Mouse (Mus musculus) forebrain, embryonic 16.5 days (tissue): ENCODE measurements around the gene A3galt2. TPM values are rescaled to one million over a fixed set of nuclear protein-coding genes. Genes with fewer than 3 reads are reported as not detected.

Source experiments
- ATAC-seq: fragments of 200-750 bp; cut with Nextera tagmentation; 2 replicates; pipeline ENCODE4 v1.8.0; 2017; ENCODE audit warnings: mild to moderate bottlenecking, moderate library complexity
- H3K27ac ChIP-seq: fragments of 300-500 bp; sonication (generic); 2 replicates; pipeline ENCODE4 v1.5.1; 2014; ENCODE audit warnings: low read length, control low read depth
- H3K27me3 ChIP-seq: fragments of 300-500 bp; sonication (generic); replicated peaks from 2 replicates; pipeline ENCODE4 v1.6.1; 2014; ENCODE audit warnings: low read length; ENCODE audit not compliant: control insufficient read depth, insufficient read depth
- H3K36me3 ChIP-seq: fragments of 300-500 bp; sonication (generic); 2 replicates; pipeline ENCODE4 v1.6.1; 2014; ENCODE audit not compliant: control insufficient read depth, insufficient read depth
- H3K4me1 ChIP-seq: fragments of 300-500 bp; sonication (generic); replicated peaks from 2 replicates; pipeline ENCODE4 v1.6.1; 2014; ENCODE audit warnings: low read length; ENCODE audit not compliant: control insufficient read depth, insufficient read depth
- H3K4me2 ChIP-seq: fragments of 300-500 bp; sonication (generic); 2 replicates; pipeline ENCODE4 v1.6.1; 2014; ENCODE audit warnings: mild to moderate bottlenecking, low read length, control low read depth
- H3K4me3 ChIP-seq: fragments of 300-500 bp; sonication (generic); replicated peaks from 2 replicates; pipeline ENCODE4 v1.5.1; 2014; ENCODE audit warnings: mild to moderate bottlenecking, low read length, control low read depth
- H3K9ac ChIP-seq: fragments of 300-500 bp; sonication (generic); replicated peaks from 2 replicates; pipeline ENCODE4 v1.6.1; 2014; ENCODE audit warnings: low read depth, low read length, control low read depth
- H3K9me3 ChIP-seq: fragments of 300-500 bp; sonication (generic); 2 replicates; pipeline ENCODE4 v1.6.1; 2016; ENCODE audit warnings: low read length; ENCODE audit not compliant: control insufficient read depth
- WGBS: fragments of 180-500 bp; shearing (Covaris S2); extraction: QIAGEN DNeasy Blood & Tissue Kit; methylation state at CpG from one replicate; pipeline ENCODE4 v1.1.7; 2014; 5-methylcytosine and 5-hydroxymethylcytosine counted together
- polyA plus RNA-seq: library from polyadenylated mRNA; unstranded; fragments of >200 nt; fragmentation: Nextera tagmentation; extraction: Ambion mirVana; gene quantifications from 2 replicates; pipeline ENCODE4 v1.2.1, GENCODE M21; 2015

Gene A3galt2
- polyA plus RNA-seq = 0.43 and 0.63 TPM in 2 replicates

DNA sequence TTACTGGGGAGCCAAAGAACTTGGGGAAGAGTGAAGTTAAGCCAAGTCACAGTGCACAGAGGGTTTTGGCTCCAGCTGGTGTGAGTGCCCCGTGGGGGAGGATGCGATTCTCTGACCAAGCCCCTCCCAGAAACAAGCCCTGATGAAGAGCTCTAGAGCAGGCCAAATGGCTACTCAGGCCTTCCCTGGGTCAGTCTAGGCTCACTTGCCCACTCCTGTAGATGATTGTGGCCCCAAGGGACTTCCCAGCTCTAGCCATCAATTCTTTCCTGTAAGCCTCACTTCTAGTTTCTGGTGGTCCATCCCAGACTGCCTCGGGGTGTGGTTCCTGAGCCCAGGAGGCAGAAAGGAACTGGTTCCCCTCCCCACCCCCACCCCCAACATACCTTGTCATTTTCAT lies at the start of gene A3galt2:
Gene A3galt2, plus strand, starts transcription at position 301 of the 400 bp plus-strand sequence.
- Histone ChIP-seq H3K9ac (no peak within 1 kb of the TSS), H3K4me1 (no peaks in the 10 kb centered on the region), H3K9me3 (no peaks in the 10 kb centered on the region), H3K27ac (peak within 1 kb of the TSS; percentile 38), H3K4me2 (no peak within 1 kb of the TSS), H3K27me3 (no peaks in the 10 kb centered on the region), H3K4me3 (no peak within 1 kb of the TSS), H3K36me3 (peaks cover 25% of the 10 kb centered on the region)
- ATAC-seq = no peak
- 85% methylated on average over 3 of the region's 3 CpGs for WGBS

DNA sequence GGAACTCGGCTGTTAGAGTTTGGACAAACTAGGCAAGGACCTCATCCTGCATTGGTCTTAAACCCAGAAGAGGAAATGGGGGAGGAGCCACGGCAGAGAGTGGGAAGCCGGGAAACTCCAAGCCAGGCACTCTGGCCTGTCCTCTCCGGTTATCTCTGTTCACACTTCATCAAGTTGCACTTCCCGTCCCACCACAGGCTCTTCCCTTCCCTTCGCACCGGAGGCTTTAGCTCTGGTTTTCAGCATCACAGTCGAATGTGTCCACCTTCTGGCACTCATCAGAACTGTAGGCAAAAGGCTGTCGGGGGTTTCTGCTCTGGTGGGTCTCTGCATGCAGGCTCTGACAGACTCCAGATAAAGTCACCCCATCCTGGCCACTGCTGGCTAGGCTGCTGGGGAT lies 48.5 kb upstream of the A3galt2 start:
- no peak overlapping the region for H3K27ac ChIP-seq
- no peak for ATAC-seq

DNA sequence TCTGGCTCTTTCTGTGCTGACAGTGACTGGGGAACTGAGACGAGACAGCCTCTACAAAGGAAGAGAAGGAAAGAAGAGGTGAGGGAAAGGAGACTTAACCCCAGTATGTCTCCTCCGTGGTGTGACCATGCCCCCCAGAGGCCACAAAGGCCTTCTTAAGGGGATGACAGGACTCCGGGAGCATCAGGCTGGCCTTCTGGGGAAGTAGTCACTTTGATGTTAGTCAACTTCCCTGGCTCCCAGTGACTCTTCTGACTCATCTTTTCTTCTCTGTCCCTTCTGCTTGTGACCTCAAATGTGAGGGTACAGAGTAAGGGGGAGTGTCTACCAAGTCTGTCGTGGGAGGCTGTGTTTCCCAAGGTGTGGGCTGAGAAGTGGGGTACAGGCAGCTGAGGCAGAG lies 47.8 kb upstream of the A3galt2 start:
- peaks cover 15% of the 10 kb centered on the region for H3K4me1 ChIP-seq
- H3K36me3 ChIP-seq = peaks cover 5% of the 10 kb centered on the region; the same call in 1 of the 2 replicates
- WGBS = 41% methylated on average over 4 of the region's 4 CpGs
- no peak overlapping the region for H3K27ac ChIP-seq
- H3K4me3 ChIP-seq = no peak overlapping the region
- no peaks in the 10 kb centered on the region for H3K9me3 ChIP-seq
- H3K9ac ChIP-seq = no peak overlapping the region
- H3K4me2 ChIP-seq = no peak overlapping the region
- no peaks in the 10 kb centered on the region for H3K27me3 ChIP-seq
- ATAC-seq = no peak

More for the DNA sequence above, 48.5 kb upstream of the A3galt2 start:
- Histone ChIP-seq H3K9ac (no peak overlapping the region), H3K4me1 (peaks cover 7% of the 10 kb centered on the region), H3K27me3 (no peaks in the 10 kb centered on the region), H3K36me3 (peaks cover 5% of the 10 kb centered on the region; the same call in 1 of the 2 replicates), H3K4me3 (no peak overlapping the region), H3K9me3 (no peaks in the 10 kb centered on the region), H3K4me2 (no peak overlapping the region)
- WGBS = 23% methylated on average over 9 of the region's 9 CpGs

DNA sequence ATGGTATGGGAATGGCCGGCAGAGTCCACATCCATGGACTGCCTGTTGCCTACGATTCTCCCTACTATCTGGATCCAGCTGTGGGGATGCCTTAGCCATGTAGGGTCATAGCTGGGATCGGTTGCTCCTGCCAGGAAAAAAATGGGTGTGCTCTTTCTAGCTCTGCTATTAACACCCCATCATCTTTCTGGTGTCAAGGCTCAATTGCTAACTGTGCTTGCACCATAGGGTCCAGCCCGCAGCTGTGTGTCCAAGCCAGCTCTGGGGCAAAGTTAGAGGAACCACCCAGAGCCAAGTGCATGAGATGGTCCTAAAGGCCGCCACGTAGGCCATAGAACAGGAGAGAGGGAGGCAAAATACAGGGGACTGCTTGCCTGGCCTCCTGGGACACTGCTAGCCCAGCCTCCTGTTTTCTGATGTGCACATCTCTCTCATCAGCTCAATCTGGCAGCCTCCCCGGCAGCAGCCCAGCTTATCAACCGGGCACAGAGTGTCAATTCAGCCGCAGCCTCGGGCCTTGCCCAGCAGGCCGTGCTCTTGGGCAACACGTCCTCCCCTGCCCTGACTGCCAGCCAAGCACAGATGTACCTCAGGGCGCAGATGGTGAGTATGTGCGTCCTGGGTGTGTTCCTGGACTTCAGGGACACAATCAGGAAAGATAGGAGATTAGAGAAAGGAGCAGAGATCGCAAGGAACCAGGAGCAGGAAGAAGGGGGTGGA lies 45.9 kb upstream of the A3galt2 start:
- WGBS = 78% methylated on average over 15 of the region's 15 CpGs
- Histone ChIP-seq H3K27me3 (no peaks in the 10 kb centered on the region), H3K4me3 (no peak overlapping the region), H3K9ac (no peak overlapping the region), H3K4me2 (no peak overlapping the region), H3K4me1 (peaks cover 16% of the 10 kb centered on the region), H3K9me3 (no peaks in the 10 kb centered on the region), H3K36me3 (peaks cover 5% of the 10 kb centered on the region; the same call in 1 of the 2 replicates), H3K27ac (no peak overlapping the region)
- no peak for ATAC-seq

GRCm38 (mm10) chr4:128709781-128710166 lies 45.4 kb upstream of the A3galt2 start:
- Histone ChIP-seq H3K27me3 (no peaks in the 10 kb centered on the region), H3K9ac (no peak overlapping the region), H3K27ac (no peak overlapping the region), H3K4me2 (no peak overlapping the region), H3K36me3 (peaks cover 5% of the 10 kb centered on the region; the same call in 1 of the 2 replicates), H3K4me3 (no peak overlapping the region), H3K4me1 (peaks cover 20% of the 10 kb centered on the region), H3K9me3 (no peaks in the 10 kb centered on the region)
- WGBS = 92% methylated on average over 12 of the region's 12 CpGs
- ATAC-seq = no peak

GRCm38 (mm10) chr4:128710286-128710685 lies 44.9 kb upstream of the A3galt2 start:
- H3K4me3 ChIP-seq = no peak overlapping the region
- H3K9me3 ChIP-seq = no peaks in the 10 kb centered on the region
- H3K9ac ChIP-seq = 0 out of 2 replicates have a peak overlapping the region, but pooled peaks have one; percentile 4
- no peak for ATAC-seq
- H3K36me3 ChIP-seq = peaks cover 5% of the 10 kb centered on the region; the same call in 1 of the 2 replicates
- H3K4me2 ChIP-seq = no peak overlapping the region
- H3K27ac ChIP-seq = no peak overlapping the region
- no peaks in the 10 kb centered on the region for H3K27me3 ChIP-seq
- 89% methylated on average over 6 of the region's 6 CpGs for WGBS
- peaks cover 25% of the 10 kb centered on the region for H3K4me1 ChIP-seq

GRCm38 (mm10) chr4:128710800-128711199 lies 44.4 kb upstream of the A3galt2 start:
- Histone ChIP-seq H3K36me3 (peaks cover 5% of the 10 kb centered on the region; the same call in 1 of the 2 replicates), H3K4me1 (peaks cover 30% of the 10 kb centered on the region), H3K4me2 (no peak overlapping the region), H3K4me3 (no peak overlapping the region), H3K27ac (no peak overlapping the region), H3K9ac (no peak overlapping the region; the same call in 1 of the 2 replicates), H3K9me3 (no peaks in the 10 kb centered on the region), H3K27me3 (no peaks in the 10 kb centered on the region)
- WGBS = 71% methylated on average over 8 of the region's 9 CpGs
- no peak for ATAC-seq

- 2% methylated on average over 24 of the region's 24 CpGs for WGBS
- H3K4me2 ChIP-seq = peak overlapping the region; percentile 42
- H3K9ac ChIP-seq = no peak overlapping the region
- H3K9me3 ChIP-seq = no peaks in the 10 kb centered on the region
- H3K36me3 ChIP-seq = 0 out of 2 replicates have a peak, but pooled peaks cover 5% of the 10 kb centered on the region
- ATAC-seq = peak; percentile 63
- H3K27ac ChIP-seq = no peak overlapping the region
- H3K4me3 ChIP-seq = no peak overlapping the region
- H3K27me3 ChIP-seq = no peaks in the 10 kb centered on the region
- H3K4me1 ChIP-seq = peaks cover 38% of the 10 kb centered on the region
These were observed 43.6 kb upstream of the A3galt2 start for GRCm38 (mm10) chr4:128711455-128712135.

DNA sequence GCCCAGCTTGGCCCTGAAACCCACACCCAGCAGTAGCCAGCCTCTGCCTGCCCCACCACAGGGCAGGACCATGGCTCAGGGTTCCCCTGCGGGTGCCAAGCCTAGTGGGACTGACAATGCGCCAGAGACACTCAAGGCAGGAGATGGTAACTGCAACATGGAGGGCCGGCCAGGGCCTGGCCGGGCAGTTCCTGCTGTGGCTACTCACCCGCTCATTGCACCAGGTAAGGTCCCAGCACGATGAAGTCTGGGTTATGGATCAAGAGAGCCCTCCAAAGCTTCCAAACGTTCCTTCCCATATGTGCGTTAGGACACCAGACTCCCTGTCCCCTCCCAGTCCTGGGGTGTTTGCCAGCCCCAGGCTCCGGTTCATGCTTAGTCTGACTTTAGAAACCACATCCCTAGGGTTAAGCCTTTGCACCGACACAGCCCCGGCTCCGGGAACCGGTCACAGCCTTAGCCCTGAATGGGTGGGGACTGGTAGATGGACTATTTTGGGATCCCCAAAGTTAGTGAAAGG lies 43.0 kb upstream of the A3galt2 start:
- H3K4me2 ChIP-seq = peak overlapping the region; percentile 42; the same call in 1 of the 2 replicates
- no peak overlapping the region for H3K9ac ChIP-seq
- 0 out of 2 replicates have a peak, but pooled peaks cover 5% of the 10 kb centered on the region for H3K36me3 ChIP-seq
- peaks cover 42% of the 10 kb centered on the region for H3K4me1 ChIP-seq
- no peak overlapping the region for H3K4me3 ChIP-seq
- WGBS = 33% methylated on average over 13 of the region's 13 CpGs
- no peak for ATAC-seq
- no peak overlapping the region for H3K27ac ChIP-seq
- H3K27me3 ChIP-seq = no peaks in the 10 kb centered on the region
- H3K9me3 ChIP-seq = no peaks in the 10 kb centered on the region
